Mouse (Mus musculus) natural killer cell, adult 2 months (primary cell): ENCODE measurements around the gene Gmppa.

ENCODE experiments used
- DNase-seq, 2 experiments: peaks; one replicate each; pipeline ENCODE4 v3.0.0; 2022; ENCODE audit warnings: low spot score in 2 of 2

The Gmppa gene

DNA sequence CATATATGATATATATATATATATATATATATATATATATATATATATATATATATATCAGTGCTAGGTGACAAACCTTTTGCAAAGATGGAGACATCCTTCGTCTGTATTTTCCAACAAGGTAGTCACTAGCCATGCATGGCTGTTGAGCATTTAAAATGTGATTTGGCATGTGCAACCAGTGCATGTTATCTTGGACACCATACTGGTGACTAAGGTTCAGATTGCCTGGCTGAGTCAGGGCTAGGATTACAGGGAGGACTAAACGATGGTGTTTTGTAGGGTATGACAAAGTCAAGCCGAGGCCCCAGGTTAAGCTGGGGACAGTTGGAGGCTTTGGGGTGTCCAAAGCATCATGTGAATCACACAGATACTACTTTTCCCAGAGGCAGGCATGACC lies 19.7 kb downstream of the Gmppa start:
- DNase-seq, result no peak

DNA sequence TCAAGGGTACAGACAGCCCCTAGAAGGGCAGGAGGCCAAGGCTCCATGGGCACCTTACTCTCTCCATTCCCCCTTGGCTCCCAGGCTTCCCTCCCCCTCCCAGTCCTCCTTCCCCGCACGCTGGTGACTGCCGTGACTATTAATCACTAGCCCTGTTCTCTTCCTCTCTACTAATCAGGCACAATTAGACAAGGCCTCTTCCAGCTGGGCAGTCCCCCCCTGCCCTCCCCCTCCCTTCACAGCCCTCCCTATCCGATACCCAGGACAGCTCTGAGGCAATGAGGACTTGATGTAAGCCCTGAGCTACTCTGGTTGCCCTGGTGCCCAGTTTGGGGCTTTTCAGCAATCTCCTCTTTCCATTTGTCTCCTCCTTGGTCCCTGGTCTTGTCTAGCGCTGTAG lies 20.2 kb downstream of the Gmppa start:
- no peak for DNase-seq

DNA sequence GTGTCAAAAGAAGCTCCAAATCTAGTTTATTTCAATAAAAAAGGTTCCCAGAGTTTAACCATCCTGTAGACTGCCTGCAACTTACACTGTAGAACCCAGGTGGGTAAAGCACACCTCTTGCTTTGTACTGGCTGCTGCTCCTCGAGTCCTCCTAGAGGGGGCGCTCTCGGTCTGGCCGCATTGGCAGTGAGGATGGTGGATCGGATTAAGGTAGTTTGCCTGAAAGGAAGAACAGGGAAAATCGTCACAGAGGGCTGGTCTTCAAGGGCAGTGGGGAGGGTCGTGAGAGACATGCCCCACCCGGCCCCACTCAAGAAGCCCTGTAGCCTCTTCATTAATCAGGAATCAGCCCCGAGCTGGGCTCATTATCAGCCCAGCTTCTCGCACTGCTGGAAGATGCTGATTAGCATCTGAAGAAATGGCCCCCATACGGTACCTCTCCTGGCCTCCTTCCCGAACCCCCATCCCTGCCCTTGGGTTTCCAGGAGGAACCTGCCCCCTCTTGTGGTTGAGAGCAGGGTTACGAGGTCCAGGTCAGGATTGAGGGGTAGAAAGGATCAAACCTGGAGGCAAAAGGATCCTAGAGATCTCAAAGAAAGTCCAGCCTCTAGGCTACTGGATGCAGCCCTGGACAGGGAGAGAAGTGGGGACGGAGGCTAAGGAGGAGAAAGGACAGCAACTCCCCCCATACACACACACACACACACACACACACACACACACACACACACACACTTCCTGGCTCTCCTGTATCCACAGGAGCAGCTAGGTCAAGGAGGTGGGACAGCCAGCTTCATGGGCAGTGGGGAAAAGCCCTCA lies 21.2 kb downstream of the Gmppa start:
- DNase-seq, result no peak

DNA sequence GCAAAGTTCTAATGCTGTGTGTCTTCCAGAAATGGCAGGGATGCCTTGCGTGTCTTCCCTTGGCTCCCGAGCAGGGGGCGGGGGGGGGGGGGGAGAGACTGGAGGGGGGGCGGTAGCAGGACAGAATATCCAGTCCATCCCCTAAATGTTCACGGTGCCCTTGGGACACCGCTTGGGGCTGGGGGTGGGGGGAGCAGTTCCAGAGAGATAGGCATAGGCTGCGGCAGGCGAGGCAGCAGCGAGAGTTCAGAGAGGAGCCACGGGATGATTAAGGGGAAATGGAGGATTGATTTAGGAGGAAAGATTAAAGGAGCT lies 21.9 kb downstream of the Gmppa start:
- no peak for DNase-seq

DNA sequence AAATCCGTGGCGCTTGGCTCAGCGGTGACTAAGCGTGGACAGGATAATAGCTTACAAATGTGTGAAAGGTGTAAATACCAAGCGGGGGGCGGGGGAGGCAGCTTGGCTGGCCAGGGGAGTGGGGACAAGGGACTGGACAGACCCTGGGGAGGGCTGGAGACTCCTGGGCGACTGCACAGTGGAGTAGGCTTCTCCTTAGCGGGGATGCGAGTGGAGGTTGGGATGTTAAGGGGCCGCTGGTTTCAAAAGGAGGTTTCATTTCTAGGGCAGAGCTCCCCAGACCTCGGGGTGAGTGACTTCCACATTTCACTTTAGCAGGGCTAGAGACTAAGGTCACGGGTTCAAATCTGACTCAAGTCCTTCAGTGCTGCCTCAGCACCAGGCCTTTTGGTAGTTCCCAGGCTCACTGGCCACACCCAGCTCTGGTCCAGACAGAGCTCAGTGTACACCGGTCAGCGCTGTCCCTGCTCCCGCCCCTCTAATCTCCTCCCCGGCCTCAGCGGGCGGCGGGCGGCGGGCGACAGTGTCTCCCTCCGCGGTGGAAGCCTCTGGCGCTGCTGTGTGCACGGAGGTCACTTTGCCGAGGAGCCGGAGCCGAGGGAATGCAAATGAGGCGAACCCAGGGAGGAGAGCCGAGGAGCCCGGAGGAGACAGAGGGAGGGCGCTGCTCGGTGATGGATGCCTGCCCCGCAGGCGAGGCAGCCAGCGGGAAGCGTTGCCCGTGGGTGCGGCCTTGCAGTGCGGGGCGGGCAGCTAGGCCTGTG lies 22.5 kb downstream of the Gmppa start:
- no peak for DNase-seq

DNA sequence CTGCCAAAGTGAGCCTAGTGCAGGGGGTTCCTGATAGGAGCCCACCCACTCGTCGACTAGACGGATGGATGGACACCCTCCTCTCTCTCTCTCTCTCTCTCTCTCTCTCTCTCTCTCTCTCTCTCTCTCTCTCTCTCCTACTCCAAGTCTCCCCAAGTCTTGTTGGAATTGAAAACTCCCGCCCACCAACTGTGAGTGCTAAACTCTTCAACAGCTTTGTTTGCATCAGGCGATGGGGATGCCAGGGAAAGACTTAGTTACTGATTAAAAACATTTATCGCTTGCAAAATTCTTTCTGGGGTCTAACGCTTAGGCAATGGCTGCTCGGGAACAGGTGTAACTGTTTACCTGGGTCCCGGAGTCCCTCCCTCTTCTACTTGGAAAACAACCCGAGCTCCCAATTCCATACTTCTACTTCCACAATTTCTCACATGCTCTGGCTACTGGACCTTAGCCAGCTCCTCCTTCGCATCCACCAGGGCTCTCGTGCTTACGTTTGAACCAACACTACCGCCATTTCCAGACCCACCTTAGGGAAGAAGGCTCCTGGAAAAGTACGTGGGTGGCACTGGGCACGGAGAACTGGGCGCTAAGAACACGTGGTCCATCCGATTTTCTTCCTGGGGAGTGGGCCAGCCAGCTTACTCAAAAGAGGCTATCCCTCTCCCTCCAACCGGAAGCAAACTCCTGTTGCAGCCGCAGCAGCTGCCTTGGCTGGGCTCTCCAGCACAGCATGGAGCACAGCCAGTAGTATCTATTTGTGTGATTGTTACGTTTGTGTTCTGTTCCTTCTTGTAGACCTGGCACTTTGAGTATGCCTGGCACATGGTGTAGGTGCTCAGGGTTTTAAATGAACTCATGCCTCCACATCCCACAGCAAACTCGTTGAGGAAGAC lies 23.3 kb downstream of the Gmppa start:
- DNase-seq, result no peak

DNA sequence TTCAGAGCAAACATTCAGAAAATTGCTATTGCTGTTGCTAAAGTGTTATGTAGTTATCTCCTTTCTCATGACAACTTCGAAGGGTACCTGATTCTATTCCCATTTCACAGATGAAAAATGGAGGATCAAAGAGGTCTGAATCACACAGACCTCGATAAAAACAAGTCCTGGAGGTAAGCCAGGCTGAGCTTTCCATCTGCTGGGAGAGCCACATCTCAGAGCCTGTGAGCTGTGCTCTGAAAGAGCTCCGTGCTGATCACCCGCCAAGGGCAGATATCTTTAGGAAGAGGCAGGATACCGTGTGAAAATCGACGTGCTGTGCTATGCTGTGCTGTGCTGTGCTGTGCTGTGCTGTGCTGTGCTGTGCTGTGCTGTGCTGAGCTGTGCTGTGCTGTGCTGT lies 24.6 kb downstream of the Gmppa start:
- DNase-seq, result no peak

DNA sequence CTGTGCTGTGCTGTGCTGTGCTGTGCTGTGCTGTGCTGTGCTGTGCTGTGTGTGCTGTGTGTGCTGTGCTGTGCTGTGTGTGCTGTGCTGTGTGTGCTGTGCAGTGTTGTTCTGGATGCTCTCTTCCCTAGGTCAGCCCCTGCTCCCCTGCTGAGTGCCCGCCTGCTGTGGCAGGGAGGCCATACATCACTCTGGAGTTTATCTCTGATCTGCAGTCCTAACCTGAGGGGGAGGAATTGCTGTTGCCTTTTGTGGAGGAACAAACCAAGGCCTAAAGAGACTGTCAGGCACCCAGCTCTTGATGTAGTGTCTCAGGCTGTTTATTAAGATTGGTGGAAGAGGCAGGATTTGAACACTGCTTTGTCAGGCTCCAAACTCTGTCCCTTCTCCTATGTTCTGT lies 26.9 kb downstream of the Gmppa start:
- DNase-seq, result no peak

DNA sequence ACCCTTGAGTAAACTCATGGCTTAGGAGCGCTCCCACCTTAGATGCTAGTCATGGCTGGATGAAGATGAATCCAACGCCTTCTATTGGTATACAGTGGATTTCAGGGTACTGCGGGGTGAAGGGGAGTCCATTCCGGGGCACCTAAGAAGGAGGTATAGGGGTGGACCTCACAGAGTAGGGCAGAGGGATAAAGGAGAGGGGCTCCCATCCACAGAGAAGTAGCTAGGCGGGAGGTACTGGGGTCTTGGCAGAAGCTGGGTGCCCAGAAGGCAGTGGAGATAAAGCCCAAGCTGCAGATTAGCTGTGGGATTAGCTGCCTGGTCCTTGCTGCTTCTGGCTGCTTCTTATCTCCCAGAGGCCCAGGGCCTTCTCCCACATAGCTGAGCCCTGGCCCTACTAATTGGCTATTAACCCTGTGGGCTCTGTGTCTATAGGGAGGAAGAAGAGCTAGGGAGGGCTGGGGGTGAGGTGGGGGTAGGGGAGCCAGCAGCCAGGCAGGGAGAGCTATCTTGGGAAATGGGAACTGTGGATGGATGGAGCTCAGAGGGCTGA lies 28.0 kb downstream of the Gmppa start:
- no peak for DNase-seq

DNA sequence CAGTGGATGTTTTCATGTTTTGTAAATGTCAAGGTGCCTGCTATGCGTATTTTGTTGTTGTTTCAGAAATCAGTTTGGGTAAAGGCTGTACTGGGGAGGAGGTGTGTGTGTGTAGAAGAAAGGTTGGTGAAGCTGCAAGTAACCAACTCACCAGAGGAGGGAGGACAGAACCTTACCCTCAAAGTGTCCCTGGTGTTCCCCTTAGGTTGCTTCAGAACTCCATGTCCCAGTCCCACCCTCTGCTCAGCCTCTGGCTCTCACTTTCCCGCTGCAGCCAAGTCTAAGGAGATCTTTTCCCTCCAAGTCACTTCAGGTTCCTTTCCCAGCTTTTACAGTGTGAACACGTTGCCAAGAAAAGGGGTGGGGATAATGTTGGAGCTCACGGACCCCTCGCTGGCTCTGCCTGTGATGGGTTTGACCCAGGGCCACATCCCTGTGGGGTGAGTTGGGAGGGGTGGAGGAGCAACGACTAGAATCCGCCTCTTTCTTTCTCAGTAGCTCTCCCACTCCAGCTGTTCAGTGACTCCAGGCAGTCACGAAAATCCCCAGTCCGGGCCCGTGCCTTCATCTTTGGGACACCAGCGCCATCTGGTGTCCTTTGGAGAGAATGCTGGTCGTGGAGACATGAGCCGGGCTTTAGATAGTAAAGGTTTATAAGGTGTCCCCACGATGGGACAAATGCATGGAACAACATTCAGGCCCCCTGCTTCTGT lies 31.6 kb downstream of the Gmppa start:
- peak in 1 of 2 experiments; percentile 59 for DNase-seq

DNA sequence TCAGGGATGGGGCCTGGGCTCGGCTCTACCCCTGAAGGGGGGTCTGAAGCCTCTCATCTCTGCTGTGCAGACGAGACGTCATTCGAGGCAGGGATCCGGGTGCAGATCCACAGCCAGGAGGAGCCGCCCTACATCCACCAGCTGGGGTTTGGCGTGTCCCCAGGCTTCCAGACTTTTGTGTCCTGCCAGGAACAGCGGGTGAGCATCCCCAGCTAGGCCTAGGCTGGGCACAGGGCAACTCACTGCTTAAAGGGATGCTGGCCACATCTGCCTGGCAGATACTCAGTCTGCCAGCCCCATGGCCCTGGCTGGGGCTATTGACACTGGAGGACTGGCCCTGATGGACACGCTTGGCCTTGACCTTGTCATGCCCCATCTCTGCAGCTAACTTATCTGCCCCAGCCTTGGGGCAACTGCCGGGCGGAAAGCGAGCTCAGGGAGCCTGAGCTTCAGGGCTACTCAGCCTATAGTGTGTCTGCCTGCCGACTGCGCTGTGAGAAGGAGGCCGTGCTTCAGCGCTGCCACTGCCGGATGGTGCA lies 33.6 kb downstream of the Gmppa start:
- no peak for DNase-seq

DNA sequence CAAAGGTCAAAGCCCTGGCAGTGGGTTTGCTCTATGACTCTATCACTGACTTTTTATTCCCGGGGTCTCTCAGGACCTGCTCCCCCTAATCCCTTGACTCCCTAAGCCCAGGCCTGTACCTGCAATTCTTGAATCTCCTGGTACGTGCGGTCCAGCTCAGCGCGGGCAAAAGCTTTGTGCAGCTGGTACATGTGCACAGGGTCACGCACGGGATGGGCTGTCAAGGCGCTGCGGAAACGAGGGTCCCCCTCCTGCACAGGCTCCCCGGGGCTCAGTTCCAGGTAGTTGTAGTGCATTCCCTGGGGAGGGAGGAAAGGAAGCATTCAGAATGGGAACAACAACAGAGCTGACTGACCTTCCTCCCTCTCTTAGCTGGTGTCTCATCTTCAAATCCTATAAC lies 40.7 kb downstream of the Gmppa start:
- DNase-seq, result no peak

DNA sequence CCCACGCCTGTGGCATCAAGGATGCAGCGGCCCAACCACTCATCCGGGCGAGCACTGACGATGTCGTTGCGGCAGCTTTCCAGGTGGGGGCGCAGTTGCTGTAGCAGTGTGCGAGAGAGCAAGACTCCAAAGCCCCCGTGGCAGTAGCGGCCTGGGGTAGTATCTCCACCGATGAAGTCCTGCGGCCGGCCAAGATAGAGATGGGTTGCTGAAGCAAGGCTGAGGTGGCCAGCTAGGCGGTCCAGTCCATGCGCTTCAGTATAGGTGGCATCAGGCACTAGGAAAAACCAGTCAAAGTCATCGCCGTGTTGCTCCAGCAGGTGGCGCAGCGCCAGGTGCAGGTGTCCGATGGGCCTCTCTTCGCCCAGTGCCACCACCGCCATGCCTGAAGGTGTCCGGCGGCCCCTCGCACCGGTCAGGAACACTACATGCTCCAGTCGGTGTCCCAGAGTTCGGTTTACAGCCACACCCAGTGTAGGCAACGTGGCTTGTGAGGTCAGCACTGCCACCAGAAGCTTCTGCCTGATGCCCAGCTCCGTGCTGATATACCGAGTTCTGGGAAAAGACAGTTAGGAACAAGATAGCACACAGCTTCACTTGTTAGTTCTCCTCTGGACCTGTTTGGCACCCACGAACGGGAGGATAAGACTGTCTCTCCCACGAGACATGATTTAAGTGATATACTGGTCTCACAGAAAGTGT lies 41.7 kb downstream of the Gmppa start:
- peak; percentile 84 to 89 for DNase-seq

DNA sequence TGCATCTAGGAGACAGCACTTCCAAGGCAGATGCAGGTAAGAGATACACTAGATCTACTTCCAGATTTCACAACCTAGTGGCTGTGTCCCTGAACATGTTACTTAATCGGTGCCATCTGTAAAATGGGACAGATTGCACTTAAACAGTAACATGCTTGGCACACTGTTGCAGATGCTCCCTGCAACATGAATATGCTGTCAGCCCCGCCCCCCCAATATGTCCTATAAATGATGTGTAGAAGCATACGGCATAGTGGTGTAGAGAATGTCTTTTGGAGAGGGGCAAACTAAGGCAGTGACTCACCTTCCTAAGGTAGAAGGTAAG lies 42.2 kb downstream of the Gmppa start:
- no peak for DNase-seq

DNA sequence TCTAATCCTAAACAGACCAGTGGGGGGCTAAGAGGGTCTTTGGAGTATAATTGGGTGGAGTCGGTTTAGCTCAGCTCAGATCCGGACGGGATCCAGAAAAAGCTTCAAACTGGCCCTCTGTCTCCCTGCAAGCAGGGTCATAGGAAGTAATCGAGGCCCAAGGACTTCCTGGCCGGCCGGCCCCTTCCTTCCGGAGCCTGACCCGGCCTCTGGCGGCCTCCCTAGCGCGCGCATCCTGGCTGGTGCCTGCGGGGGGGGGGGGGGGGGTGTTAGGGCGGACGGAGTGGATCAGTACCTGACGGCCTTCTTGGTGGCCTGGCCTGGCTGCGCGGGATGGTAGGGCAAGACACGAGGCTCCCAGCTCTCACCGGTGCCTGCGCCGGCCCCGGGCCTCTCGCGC lies 42.8 kb downstream of the Gmppa start:
- peak; percentile 42 to 45 for DNase-seq

DNA sequence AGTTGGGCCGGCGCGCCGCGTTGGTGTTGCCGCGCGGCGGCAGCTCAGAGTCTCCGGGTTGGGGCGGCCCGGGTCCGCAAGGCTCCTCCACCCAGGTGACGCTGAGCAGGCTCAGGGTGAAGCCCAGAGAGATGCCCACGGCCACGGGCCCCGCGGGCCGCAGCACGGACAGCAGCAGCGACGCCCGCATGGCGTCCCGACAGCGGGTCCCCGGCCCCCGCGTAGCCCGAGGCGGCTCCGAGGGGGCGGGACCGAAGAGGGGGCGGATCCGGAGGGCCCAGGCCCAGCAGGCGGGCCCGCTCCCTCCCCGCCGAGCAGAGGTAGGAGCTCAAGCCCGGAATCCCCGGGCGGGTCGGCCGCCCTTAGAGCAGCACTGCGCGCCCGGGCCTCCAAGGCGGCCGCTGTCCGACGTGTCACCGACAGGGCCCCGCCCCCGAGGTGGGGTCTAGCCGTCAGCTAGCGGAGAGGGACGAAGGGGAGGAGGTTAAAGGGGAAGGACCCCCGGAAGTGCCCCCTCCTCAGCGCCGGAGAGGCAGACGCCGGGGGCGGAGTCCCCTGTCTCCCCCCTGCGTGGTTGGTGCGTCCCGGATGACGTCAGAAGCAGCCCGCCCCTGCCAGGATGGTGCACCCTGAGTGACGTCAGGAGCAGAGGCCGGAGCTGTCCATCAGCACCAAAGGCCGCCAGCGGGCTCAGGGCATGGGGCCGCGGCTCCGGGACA lies 43.3 kb downstream of the Gmppa start, which contains the start of the genes Chpf and Tmem198:
TSS of gene Chpf (minus strand) at position 392 of the 719 bp plus-strand sequence.
TSS of gene Tmem198 (plus strand) at position 617 of the 719 bp plus-strand sequence.
- peak; percentile 98 for DNase-seq

DNA sequence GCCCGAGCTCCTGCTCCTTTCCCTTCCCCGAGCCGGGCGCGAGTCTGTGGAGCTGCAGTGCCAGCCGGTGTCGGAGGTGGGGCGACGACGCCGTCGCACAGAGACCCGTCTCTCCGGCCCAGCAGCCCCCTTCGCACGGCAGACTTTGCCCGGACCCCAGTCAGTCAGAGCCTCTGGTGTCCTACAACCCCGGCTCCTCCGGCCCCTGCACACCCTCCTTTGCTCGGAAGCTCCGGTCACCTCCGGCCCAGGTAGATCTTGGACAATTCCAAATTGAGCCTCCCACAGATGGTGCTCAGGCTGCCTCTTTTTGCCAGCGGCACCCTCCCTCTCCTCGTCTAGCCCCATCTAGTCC lies 43.9 kb downstream of the Gmppa start:
- no peak for DNase-seq

DNA sequence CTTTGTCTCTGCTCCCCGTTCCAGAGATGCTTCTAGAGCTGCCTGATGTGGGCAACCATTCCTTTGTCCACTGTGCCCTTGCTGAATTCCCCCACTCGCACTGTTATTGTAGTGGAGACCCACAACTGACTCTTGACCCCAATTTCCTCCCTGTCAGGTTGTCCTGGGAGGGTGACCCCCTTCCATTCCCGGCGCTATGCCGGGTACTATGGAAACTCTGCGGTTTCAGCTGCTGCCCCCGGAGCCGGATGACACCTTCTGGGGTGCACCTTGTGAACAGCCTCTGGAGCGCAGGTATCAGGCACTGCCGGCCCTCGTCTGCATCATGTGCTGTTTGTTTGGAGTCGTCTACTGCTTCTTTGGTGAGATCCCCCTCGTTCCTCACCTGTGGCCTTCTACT lies 44.3 kb downstream of the Gmppa start:
- no peak for DNase-seq

DNA sequence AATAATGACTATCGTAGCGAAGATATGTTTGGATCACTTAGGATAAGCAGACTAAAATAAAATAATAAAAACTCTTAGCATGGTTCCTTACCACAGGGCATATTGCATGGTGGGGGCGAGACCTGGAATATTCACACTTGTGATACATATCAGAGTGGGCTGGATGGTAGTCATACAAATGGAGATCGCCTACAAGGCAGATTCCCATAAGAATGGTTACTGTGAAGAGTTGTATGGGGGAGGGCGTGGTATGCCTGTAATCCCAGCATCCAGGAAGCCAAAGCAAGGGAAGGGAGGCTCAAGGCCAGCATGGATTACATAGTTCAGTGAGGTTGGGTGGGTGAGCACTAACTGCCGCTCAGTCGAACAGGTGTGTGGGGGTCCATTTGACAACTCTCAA lies 45.0 kb downstream of the Gmppa start:
- no peak for DNase-seq

DNA sequence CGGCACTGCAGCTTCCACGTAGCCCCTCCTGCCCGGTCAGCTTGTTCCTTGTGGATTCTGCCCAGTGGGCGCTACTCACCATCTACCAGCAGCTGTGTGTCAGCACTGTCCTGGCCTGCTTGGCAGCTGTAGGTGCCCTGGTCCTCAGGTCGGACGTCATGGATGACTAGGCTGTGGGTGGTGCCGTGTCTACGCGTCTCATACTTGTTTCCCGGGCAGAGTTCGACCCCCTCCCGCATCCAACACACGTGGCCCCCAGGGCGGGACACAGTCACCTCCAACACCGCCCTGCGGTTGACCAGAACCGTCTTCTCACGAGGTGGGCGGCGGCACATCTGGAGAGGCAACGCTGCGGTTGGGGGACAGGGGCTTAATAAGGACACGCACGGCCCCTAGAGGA lies 50.8 kb downstream of the Gmppa start:
- peak in 1 of 2 experiments; percentile 12 for DNase-seq
